Mouse (Mus musculus) cortical plate, adult 2 months (tissue): ENCODE measurements around the gene Rere.

Experiments
- CTCF ChIP-seq: fragments of 200-500 bp; IDR thresholded peaks from 2 replicates; pipeline ENCODE4 v1.5.1; 2011; ENCODE audit warnings: mild to moderate bottlenecking, control low read depth, low read length; ENCODE audit not compliant: insufficient read depth; ENCODE audit errors: extremely low read depth
- POLR2A ChIP-seq: fragments of 200-500 bp; IDR thresholded peaks from 2 replicates; pipeline ENCODE4 v1.6.1; 2011; ENCODE audit warnings: mild to moderate bottlenecking, low read length, control low read depth; ENCODE audit not compliant: insufficient read depth; ENCODE audit errors: extremely low read depth

DNA sequence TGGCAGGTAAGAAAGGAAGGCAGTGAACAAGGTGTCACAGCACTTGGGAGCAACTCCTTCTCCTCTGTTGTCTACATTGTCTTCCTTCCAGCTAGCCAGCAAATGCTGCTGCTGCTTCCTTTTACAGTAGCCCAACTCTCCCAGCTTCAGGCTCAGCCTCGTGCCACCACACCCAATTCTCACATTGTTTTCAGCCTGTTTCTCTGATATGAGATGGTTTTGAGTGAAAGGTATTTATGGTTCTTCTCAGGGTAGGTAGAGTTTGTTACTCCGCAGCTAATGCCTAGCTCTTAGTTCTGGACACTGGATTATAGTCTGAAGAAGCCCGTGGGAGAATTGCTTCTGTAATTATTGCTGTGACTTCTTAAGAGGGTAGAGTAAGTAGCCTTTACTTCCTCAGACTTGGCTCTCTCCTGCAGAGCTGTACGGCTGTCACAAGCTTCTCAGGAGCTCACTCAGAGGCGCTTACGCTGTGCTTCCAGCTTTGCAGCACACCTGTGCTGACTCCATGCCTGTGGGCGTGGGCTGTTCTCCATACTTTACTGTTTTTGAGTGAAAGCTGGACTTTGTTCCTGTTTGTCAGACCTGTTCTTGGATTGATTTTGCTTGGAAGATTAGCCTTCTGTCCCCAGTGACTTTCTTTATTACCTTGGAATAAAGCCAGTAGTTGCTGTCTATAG is 212.0 kb downstream of the Rere start:
- TF ChIP-seq CTCF (no peak), POLR2A (no peak)
